Mouse (Mus musculus) kidney, adult 18-20 months (tissue): ENCODE measurements at regions not wholly inside any gene's neighbourhood (a gene's known extent, or its start where the extent isn't known, plus 50 kb on each side); places are given as distances from the start of the nearest gene placed in this dataset.

Experiments used
- DNase-seq: peaks from one replicate; pipeline ENCODE4 v3.0.0; 2021

DNA sequence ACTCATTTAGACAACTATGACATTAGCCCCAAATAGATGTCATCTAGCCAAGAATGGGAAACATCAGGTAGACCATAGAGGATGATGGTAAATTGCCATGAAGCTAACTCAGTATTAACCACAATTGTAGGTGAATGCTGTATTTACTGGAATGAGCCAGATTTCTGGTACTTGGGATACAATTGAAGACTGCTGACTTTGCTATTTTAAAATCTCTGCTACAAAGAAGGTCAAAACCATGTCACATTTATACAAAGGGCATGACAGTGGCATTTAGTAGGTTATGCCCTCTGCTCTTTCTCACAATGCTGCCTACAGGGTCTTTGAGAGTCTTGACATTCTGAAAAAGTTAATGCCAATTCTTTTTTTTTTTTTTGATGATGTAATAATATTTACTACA is 178.8 kb upstream of the 4930583I09Rik start:
- no peak for DNase-seq

GRCm38 (mm10) chr17:65000626-65001135 is 164.8 kb upstream of the 4930583I09Rik start:
- no peak for DNase-seq

DNA sequence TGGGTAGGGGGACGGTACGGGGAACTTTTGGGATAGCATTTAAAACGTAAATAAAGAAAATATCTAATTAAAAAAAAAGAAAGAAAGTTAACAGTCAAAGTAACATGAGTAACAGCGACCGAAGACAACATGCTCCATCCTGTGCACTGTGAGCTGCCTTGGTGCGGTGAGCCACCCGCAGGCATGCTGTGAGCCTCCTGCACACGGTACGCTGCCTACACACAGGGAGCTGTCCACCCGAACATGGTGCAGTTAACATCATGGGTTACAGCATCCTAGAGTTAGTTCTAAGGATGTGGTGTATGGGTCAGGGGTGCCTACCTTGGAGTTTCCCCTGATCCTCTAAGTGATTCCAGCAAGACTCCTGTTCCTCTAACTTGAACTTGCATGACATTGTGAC is 158.6 kb upstream of the 4930583I09Rik start:
- DNase-seq = no peak

GRCm38 (mm10) chr17:64991262-64991661 is 155.4 kb upstream of the 4930583I09Rik start:
- no peak for DNase-seq

DNA sequence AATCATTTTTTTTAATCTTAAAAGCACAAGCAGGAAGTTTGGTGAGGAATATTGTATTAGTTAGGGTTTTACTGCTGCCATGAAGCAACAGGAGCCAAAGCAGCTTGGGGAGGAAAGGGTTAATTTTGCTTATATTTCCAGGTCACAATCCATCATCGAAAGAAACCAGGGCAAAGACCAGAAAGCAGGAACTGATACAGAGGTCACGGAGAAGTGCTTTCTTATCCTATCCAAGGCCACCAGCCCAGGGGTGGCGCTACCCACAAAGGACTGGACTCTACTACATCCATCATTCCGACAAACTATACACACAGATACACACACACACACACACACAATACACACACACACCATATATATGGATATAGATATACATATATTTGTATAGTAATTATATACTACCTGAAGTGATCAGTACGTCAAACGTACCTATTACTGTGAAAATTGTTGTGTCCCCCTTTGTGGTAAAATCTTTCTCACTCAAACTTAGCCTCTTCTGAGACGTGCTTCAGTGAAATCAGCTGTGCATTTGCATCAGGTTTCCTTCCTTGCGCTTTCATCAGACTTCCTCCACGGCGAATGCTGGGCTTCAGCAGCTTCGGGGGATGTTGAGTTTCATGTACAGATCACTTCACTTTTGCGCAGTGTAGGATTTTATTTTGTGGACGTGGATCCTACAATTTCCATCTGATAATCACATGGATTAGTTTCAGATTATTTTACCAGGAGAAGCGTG is 148.6 kb upstream of the 4930583I09Rik start:
- DNase-seq = no peak

- no peak for DNase-seq
Observed at GRCm38 (mm10) chr17:64983480-64983879, 147.6 kb upstream of the 4930583I09Rik start.

GRCm38 (mm10) chr17:64964153-64964552 is 128.3 kb upstream of the 4930583I09Rik start:
- DNase-seq = no peak

GRCm38 (mm10) chr17:64961887-64962286 is 126.0 kb upstream of the 4930583I09Rik start:
- no peak for DNase-seq

- no peak for DNase-seq
Observed at GRCm38 (mm10) chr17:64957495-64957894, 121.6 kb upstream of the 4930583I09Rik start.

- no peak for DNase-seq
Observed at GRCm38 (mm10) chr17:64956506-64956905, 120.6 kb upstream of the 4930583I09Rik start.

GRCm38 (mm10) chr17:64953275-64953674 is 117.4 kb upstream of the 4930583I09Rik start:
- DNase-seq = no peak

DNA sequence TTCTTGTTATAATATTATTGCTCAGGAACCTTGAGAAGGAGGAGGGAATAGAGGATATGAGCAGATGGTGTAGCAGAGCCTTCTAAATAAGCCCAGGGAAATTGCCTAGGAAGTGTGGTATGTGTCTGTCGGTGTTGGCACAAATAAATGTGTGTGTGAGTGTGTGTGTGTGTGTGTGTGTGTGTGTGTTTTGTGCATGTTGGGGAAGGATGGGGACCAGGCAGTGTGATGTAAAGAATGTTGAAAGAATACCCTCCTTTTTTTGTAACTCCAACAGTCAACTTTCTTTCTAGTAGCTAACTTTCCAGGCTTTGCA is 115.7 kb upstream of the 4930583I09Rik start:
- no peak for DNase-seq

DNA sequence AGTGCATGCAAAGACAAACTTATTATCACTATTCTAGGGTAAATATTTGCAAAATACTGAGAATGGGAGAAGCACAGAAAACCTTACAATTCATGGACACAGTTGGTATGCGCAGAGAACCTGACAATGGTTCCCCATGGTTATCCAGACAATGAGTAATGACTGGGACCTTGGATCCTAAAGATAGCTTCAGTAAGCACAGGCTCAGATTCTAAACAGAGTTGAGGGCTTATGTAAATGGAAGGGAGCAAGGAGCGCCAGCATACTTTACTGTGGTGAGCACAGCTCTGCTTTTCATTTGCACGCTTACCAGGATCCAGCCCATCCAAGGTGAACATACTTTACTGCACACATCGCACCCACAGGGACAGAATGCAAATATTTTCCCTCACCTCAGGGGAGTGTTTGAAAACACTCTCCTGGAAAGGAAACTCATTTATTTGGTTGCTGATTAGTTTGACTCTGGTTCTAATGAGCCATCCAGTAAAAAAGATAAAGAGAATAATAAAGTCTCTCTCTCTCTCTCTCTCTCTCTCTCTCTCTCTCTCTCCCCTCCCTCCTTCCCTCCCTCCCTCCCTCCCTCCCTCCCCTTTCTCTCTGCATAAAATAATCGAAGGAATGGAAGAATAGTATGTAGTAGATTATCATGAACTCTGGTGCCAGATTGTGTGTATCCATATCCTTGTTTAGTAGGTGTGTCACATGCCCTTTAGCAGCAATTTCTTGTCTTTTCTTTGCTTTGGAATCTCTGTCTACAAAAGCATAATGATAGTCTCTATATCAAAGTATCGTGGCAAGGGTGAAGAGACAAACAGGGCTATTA is 115.1 kb upstream of the 4930583I09Rik start:
- no peak for DNase-seq

DNA sequence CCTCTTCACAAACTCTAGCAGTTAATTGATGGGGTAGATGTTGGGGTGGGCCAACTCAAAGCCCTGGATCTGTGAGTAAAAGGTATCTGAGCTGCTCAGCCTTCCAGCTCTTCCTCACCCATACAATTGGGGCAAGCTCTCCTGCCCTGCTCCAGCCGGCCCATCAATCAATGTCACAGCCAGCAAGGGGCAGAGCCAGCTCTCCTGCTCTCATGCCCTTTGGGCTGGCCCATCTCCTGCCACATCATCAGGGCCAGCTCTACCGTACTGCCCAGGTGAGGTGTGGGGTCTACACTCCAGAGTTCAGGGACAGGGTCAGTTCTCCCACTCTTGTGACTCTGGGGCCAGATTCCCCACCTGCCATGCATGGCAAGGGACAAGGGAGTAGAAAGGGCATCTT is 107.3 kb upstream of the 4930583I09Rik start:
- no peak for DNase-seq

GRCm38 (mm10) chr17:64941555-64941954 is 105.7 kb upstream of the 4930583I09Rik start:
- DNase-seq = no peak

DNA sequence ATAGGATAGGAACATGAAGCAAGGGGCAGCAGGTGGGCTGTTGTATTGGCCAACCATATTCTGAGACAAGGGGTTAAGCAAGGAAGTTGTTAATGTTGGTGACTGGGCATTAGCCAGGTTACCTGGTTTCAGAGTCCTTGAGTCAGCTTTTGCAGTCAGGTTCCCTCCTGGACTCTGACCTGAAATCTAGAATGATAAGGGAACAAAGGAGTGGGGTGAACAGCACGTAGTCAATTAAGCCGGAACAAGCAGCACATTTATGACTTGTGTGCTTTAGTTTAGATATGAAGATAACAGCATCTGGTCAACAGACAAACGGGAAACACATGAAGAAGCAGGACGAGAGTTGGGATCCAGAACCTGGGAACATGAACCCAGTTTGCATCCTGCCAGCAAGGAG is 99.8 kb upstream of the 4930583I09Rik start:
- DNase-seq = no peak

- DNase-seq = no peak
Observed at GRCm38 (mm10) chr17:64934411-64934810, 98.5 kb upstream of the 4930583I09Rik start.

- DNase-seq = no peak
Observed at GRCm38 (mm10) chr17:64930816-64931428, 95.1 kb upstream of the 4930583I09Rik start.

DNA sequence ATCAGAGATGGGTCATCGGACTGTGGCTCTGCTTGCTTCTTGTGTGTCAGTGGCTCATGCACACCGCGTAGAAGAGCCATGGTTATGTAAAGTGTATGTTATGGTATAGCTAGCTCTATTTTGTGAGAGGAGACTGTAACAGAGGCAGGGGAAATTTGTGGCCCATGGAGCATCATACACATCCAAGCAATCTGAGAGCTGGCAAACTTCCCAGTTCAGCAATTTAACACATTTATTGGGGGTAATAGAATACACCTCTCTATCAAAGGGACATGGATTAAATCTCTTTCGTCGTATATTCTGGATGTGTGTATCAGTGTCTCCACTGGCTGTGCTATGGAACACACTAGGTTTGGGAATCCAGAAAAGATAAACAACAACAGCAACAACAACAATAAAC is 87.9 kb upstream of the 4930583I09Rik start:
- DNase-seq = no peak

DNA sequence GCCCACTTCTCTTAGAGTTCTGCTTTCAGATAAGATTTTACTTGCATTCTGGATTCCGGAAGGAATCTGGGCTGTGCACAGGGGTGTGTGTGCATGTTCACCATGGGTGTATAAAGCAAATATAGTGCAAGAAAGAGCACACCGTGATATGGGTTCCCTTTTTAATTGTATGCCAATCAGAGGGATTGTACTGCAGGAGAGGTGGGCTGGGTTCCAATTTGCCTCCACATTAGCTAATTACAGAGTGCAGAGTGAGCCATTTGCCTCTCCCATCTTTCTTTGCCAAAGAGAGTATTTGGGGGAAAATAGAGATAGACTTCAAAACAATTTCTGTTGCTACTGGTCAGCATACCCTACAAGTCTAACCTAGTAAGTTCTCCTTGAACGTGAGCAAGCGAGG is 86.4 kb upstream of the 4930583I09Rik start:
- DNase-seq = no peak

DNA sequence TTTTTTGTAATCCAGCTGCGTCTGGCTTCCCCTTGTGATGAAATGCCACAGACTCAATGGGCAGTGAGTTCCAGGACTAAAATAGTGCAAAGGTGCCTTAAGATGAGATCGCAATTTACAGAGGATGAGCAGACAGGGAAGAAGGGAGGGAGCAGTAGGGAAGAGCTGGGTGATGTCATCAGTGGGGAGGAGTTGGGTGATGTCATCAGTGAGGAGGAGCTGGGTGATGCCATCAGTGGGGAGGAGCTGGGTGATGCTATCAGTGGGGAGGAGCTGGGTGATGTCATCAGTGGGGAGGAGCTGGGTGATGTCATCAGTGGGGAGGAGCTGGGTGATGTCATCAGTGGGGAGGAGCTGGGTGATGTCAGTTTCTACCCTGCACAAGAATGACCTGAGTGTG is 84.4 kb upstream of the 4930583I09Rik start:
- no peak for DNase-seq

- DNase-seq = no peak
Observed at GRCm38 (mm10) chr17:64917830-64918229, 82.0 kb upstream of the 4930583I09Rik start.

- DNase-seq = no peak
Observed at GRCm38 (mm10) chr17:64916657-64917056, 80.8 kb upstream of the 4930583I09Rik start.

DNA sequence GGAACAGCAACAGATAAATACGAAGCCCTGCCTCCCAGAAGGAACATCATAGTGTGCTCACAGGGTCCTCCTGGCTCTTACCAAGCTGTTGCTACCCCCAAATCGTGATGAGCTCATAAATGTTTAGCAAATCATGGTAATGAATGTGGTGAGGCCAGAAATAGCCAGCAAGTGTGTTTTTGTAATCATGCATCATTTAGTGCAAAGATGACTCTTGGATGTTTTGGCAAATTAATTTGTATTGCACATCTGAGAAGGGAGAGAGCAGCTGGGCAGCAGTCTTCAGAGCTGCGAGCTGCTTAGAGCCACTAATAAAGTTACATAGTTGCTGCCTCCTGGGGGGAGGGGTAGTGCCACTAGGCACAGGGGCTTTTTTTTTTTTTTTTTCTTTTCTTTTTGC is 79.8 kb upstream of the 4930583I09Rik start:
- no peak for DNase-seq
